Mouse (Mus musculus): ENCODE measurements at regions not wholly inside any gene's neighbourhood (a gene's known extent, or its start where the extent isn't known, plus 50 kb on each side); places are given as distances from the start of the nearest gene placed in this dataset.

GRCm38 (mm10) chr6:31658447-31659199 lies 94.8 kb upstream of the Podxl start:
- H3K36me3 ChIP-seq (ENCODE audit: control insufficient read depth, insufficient read depth, low read length) = no peaks in the 10 kb centered on the region
- no peak overlapping the region for H3K4me3 ChIP-seq (ENCODE audit: low read depth, low read length)

GRCm38 (mm10) chr6:31650791-31651476 lies 87.2 kb upstream of the Podxl start:
- Histone ChIP-seq H3K36me3 (ENCODE audit: control insufficient read depth, insufficient read depth, low read length) (no peaks in the 10 kb centered on the region), H3K9ac (ENCODE audit: low read length) (no peak overlapping the region), H3K4me2 (ENCODE audit: low read depth, low read length, severe bottlenecking) (no peak overlapping the region), H3K4me1 (replicated peaks; ENCODE audit: control insufficient read depth, insufficient read depth, low read length) (no peaks in the 10 kb centered on the region), H3K9me3 (ENCODE audit: control insufficient read depth, low read length) (no peaks in the 10 kb centered on the region), H3K4me3 (ENCODE audit: low read depth, low read length) (no peak overlapping the region), H3K27ac (ENCODE audit: low read depth, low read length) (no peak overlapping the region), H3K27me3 (ENCODE audit: control insufficient read depth, insufficient read depth, low read length) (no peaks in the 10 kb centered on the region)
- 68% methylated on average over 7 of the region's 7 CpGs for whole genome bisulfite sequencing
- DNase-seq (ENCODE audit: low spot score) (no peak), ATAC-seq (replicated peaks; ENCODE audit: low FRiP score) (no peak)

More at GRCm38 (mm10) chr6:31658447-31659199, 94.8 kb upstream of the Podxl start:
- H3K27ac ChIP-seq (ENCODE audit: low read depth, low read length) = no peak overlapping the region
- DNase-seq (ENCODE audit: low spot score) (no peak), ATAC-seq (replicated peaks; ENCODE audit: low FRiP score) (no peak)
- no peaks in the 10 kb centered on the region for H3K27me3 ChIP-seq (ENCODE audit: control insufficient read depth, insufficient read depth, low read length)
- no peak overlapping the region for H3K4me2 ChIP-seq (ENCODE audit: low read depth, low read length, severe bottlenecking)
- no peak overlapping the region for H3K9ac ChIP-seq (ENCODE audit: low read length)
- no peaks in the 10 kb centered on the region for H3K4me1 ChIP-seq (replicated peaks; ENCODE audit: control insufficient read depth, insufficient read depth, low read length)
- 88% methylated on average over 19 of the region's 19 CpGs for WGBS
- no peaks in the 10 kb centered on the region for H3K9me3 ChIP-seq (ENCODE audit: control insufficient read depth, low read length)

GRCm38 (mm10) chr6:31645261-31645660 lies 81.5 kb upstream of the Podxl start:
- Histone ChIP-seq H3K36me3 (ENCODE audit: control insufficient read depth, insufficient read depth, low read length) (no peaks in the 10 kb centered on the region), H3K9me3 (ENCODE audit: control insufficient read depth, low read length) (no peaks in the 10 kb centered on the region), H3K4me2 (ENCODE audit: low read depth, low read length, severe bottlenecking) (no peak overlapping the region), H3K27me3 (ENCODE audit: control insufficient read depth, insufficient read depth, low read length) (no peaks in the 10 kb centered on the region), H3K4me3 (ENCODE audit: low read depth, low read length) (no peak overlapping the region), H3K27ac (ENCODE audit: low read depth, low read length) (no peak overlapping the region), H3K9ac (ENCODE audit: low read length) (no peak overlapping the region), H3K4me1 (replicated peaks; ENCODE audit: control insufficient read depth, insufficient read depth, low read length) (no peaks in the 10 kb centered on the region; the same call in 1 of the 2 replicates)
- DNase-seq (ENCODE audit: low spot score) (no peak), ATAC-seq (replicated peaks; ENCODE audit: low FRiP score) (no peak)
- 89% methylated on average over 6 of the region's 6 CpGs for WGBS

GRCm38 (mm10) chr6:31644504-31644903 lies 80.7 kb upstream of the Podxl start:
- no peak overlapping the region for H3K4me3 ChIP-seq (ENCODE audit: low read depth, low read length)
- WGBS = 82% methylated on average over 5 of the region's 5 CpGs
- no peak for DNase-seq (ENCODE audit: low spot score)

GRCm38 (mm10) chr6:31642451-31642942 lies 78.7 kb upstream of the Podxl start:
- no peak overlapping the region for H3K4me2 ChIP-seq (ENCODE audit: low read depth, low read length, severe bottlenecking)
- H3K9ac ChIP-seq (ENCODE audit: low read length) = no peak overlapping the region
- no peak for ATAC-seq (replicated peaks; ENCODE audit: low FRiP score)
- DNase-seq (ENCODE audit: low spot score) = peak; percentile 58
- H3K4me1 ChIP-seq (replicated peaks; ENCODE audit: control insufficient read depth, insufficient read depth, low read length) = peaks cover 8% of the 10 kb centered on the region; the same call in 1 of the 2 replicates
- WGBS = 24% methylated on average over 13 of the region's 13 CpGs
- H3K36me3 ChIP-seq (ENCODE audit: control insufficient read depth, insufficient read depth, low read length) = no peaks in the 10 kb centered on the region
- no peak overlapping the region for H3K27ac ChIP-seq (ENCODE audit: low read depth, low read length)
- H3K27me3 ChIP-seq (ENCODE audit: control insufficient read depth, insufficient read depth, low read length) = no peaks in the 10 kb centered on the region; the same call in 1 of the 2 replicates
- H3K9me3 ChIP-seq (ENCODE audit: control insufficient read depth, low read length) = no peaks in the 10 kb centered on the region
- no peak overlapping the region for H3K4me3 ChIP-seq (ENCODE audit: low read depth, low read length)

More at GRCm38 (mm10) chr6:31644504-31644903, 80.7 kb upstream of the Podxl start:
- H3K9me3 ChIP-seq (ENCODE audit: control insufficient read depth, low read length) = no peaks in the 10 kb centered on the region
- no peak overlapping the region for H3K4me2 ChIP-seq (ENCODE audit: low read depth, low read length, severe bottlenecking)
- no peaks in the 10 kb centered on the region for H3K27me3 ChIP-seq (ENCODE audit: control insufficient read depth, insufficient read depth, low read length)
- no peak overlapping the region for H3K9ac ChIP-seq (ENCODE audit: low read length)
- H3K36me3 ChIP-seq (ENCODE audit: control insufficient read depth, insufficient read depth, low read length) = no peaks in the 10 kb centered on the region
- no peak for ATAC-seq (replicated peaks; ENCODE audit: low FRiP score)
- no peak overlapping the region for H3K27ac ChIP-seq (ENCODE audit: low read depth, low read length)
- H3K4me1 ChIP-seq (replicated peaks; ENCODE audit: control insufficient read depth, insufficient read depth, low read length) = no peaks in the 10 kb centered on the region; the same call in 1 of the 2 replicates

- no peak overlapping the region for H3K4me3 ChIP-seq (ENCODE audit: low read depth, low read length)
- no peak overlapping the region for H3K4me2 ChIP-seq (ENCODE audit: low read depth, low read length, severe bottlenecking)
- no peaks in the 10 kb centered on the region for H3K36me3 ChIP-seq (ENCODE audit: control insufficient read depth, insufficient read depth, low read length)
- H3K27ac ChIP-seq (ENCODE audit: low read depth, low read length) = no peak overlapping the region
- H3K9me3 ChIP-seq (ENCODE audit: control insufficient read depth, low read length) = no peaks in the 10 kb centered on the region
- no peak overlapping the region for H3K9ac ChIP-seq (ENCODE audit: low read length)
- H3K27me3 ChIP-seq (ENCODE audit: control insufficient read depth, insufficient read depth, low read length) = no peaks in the 10 kb centered on the region; the same call in 1 of the 2 replicates
- ATAC-seq (replicated peaks; ENCODE audit: low FRiP score) (no peak), DNase-seq (ENCODE audit: low spot score) (no peak)
- peaks cover 8% of the 10 kb centered on the region; the same call in 1 of the 2 replicates for H3K4me1 ChIP-seq (replicated peaks; ENCODE audit: control insufficient read depth, insufficient read depth, low read length)
- WGBS = 56% methylated on average over 2 of the region's 2 CpGs
These were observed 77.0 kb upstream of the Podxl start for GRCm38 (mm10) chr6:31640745-31641144.

- WGBS = 8% methylated on average over 2 of the region's 2 CpGs
- H3K4me2 ChIP-seq (ENCODE audit: low read depth, low read length, severe bottlenecking) = no peak overlapping the region
- no peaks in the 10 kb centered on the region for H3K36me3 ChIP-seq (ENCODE audit: control insufficient read depth, insufficient read depth, low read length)
- no peaks in the 10 kb centered on the region for H3K9me3 ChIP-seq (ENCODE audit: control insufficient read depth, low read length)
- peak; percentile 46; the same call in 1 of the 2 replicates for ATAC-seq (replicated peaks; ENCODE audit: low FRiP score)
- no peak overlapping the region for H3K9ac ChIP-seq (ENCODE audit: low read length)
- peaks cover 8% of the 10 kb centered on the region; the same call in 1 of the 2 replicates for H3K4me1 ChIP-seq (replicated peaks; ENCODE audit: control insufficient read depth, insufficient read depth, low read length)
- no peak overlapping the region for H3K27ac ChIP-seq (ENCODE audit: low read depth, low read length)
- H3K27me3 ChIP-seq (ENCODE audit: control insufficient read depth, insufficient read depth, low read length) = no peaks in the 10 kb centered on the region; the same call in 1 of the 2 replicates
- peak; percentile 86 for DNase-seq (ENCODE audit: low spot score)
- no peak overlapping the region for H3K4me3 ChIP-seq (ENCODE audit: low read depth, low read length)
These were observed 75.7 kb upstream of the Podxl start for GRCm38 (mm10) chr6:31639460-31639859.

GRCm38 (mm10) chr6:31638434-31639220 lies 74.8 kb upstream of the Podxl start:
- Histone ChIP-seq H3K9me3 (ENCODE audit: control insufficient read depth, low read length) (no peaks in the 10 kb centered on the region), H3K4me3 (ENCODE audit: low read depth, low read length) (no peak overlapping the region), H3K9ac (ENCODE audit: low read length) (peak overlapping the region; percentile 10; the same call in 1 of the 2 replicates), H3K4me2 (ENCODE audit: low read depth, low read length, severe bottlenecking) (no peak overlapping the region), H3K27ac (ENCODE audit: low read depth, low read length) (no peak overlapping the region), H3K4me1 (replicated peaks; ENCODE audit: control insufficient read depth, insufficient read depth, low read length) (peaks cover 8% of the 10 kb centered on the region; the same call in 1 of the 2 replicates), H3K27me3 (ENCODE audit: control insufficient read depth, insufficient read depth, low read length) (no peaks in the 10 kb centered on the region; the same call in 1 of the 2 replicates), H3K36me3 (ENCODE audit: control insufficient read depth, insufficient read depth, low read length) (no peaks in the 10 kb centered on the region)
- WGBS = 27% methylated on average over 13 of the region's 13 CpGs
- ATAC-seq (replicated peaks; ENCODE audit: low FRiP score) (peak; percentile 25; the same call in 1 of the 2 replicates), DNase-seq (ENCODE audit: low spot score) (no peak)
